Mouse (Mus musculus): Measurements from ENCODE around the gene Aldh1a2.

DNA sequence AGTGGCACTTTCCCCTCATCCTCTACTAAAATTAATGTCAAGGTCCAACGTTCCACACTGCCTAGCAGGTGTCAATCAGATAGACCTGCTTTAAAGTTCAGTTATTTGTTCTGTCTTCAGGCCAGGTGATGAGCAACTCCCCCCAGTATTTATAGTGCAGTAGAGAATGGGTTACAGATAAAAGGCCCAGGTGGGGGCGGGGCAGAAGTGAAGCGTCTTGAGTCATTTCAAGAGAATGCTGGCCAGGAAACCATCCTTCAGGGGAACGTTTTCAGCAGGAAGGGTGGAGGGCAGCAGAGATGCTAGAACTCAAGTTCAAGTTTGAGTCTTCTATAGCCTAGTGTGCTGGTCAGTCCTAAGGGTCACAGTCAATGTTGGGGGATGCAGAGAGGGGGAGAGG is 121.1 kb downstream of the Aldh1a2 start:
- TF ChIP-seq CTCF (IDR thresholded peaks at IDR 0.05; ENCODE audit: low read depth), result no peak
- no peak for TF ChIP-seq EP300 (IDR thresholded peaks at IDR 0.05; ENCODE audit: low read depth)

All from liver, embryonic 14.5 days (tissue).